Mouse (Mus musculus) myocyte (in vitro differentiated cells): Measurements from ENCODE around the gene Cited2.

Experiments used
- CEBPB ChIP-seq: IDR thresholded peaks from 2 replicates; pipeline ENCODE4 v1.6.1; 2011; ENCODE audit warnings: mild to moderate bottlenecking, moderate library complexity; ENCODE audit not compliant: poor library complexity, insufficient read depth, severe bottlenecking
- E2F4 ChIP-seq: IDR thresholded peaks from one replicate; pipeline ENCODE4 v1.6.1; 2011; ENCODE audit warnings: mild to moderate bottlenecking, control low read depth, moderate library complexity; ENCODE audit not compliant: insufficient read depth
- MAX ChIP-seq: IDR thresholded peaks from one replicate; pipeline ENCODE4 v1.6.1; 2011; ENCODE audit warnings: low read depth, mild to moderate bottlenecking, control low read depth
- MYOD1 ChIP-seq, 3 experiments: IDR thresholded peaks; one replicate each; pipeline ENCODE4 v1.6.1; 2011; ENCODE audit warnings: control low read depth in 2 of 3, low read depth in 2 of 3, mild to moderate bottlenecking in 2 of 3, moderate library complexity in 1 of 3; ENCODE audit not compliant: insufficient read length in 2 of 3, control insufficient read depth in 1 of 3
- MYOG ChIP-seq, 3 experiments: IDR thresholded peaks; one replicate each; pipeline ENCODE4 v1.6.1; 2011; ENCODE audit warnings: control low read depth in 2 of 3, low read depth in 2 of 3, mild to moderate bottlenecking in 2 of 3; ENCODE audit not compliant: insufficient read length in 2 of 3, control insufficient read depth in 1 of 3, insufficient read depth in 1 of 3
- POLR2A ChIP-seq: IDR thresholded peaks from one replicate; pipeline ENCODE4 v1.6.1; 2011; ENCODE audit warnings: low read depth, mild to moderate bottlenecking, control low read depth, moderate library complexity; ENCODE audit not compliant: insufficient read length
- POLR2AphosphoS2 ChIP-seq: IDR thresholded peaks from one replicate; pipeline ENCODE4 v1.6.1; 2011; ENCODE audit warnings: low read depth, control low read depth; ENCODE audit not compliant: insufficient read length
- REST ChIP-seq: IDR thresholded peaks from one replicate; pipeline ENCODE4 v1.6.1; 2011; ENCODE audit warnings: mild to moderate bottlenecking, control low read depth, moderate library complexity; ENCODE audit not compliant: insufficient read depth, insufficient read length
- SRF ChIP-seq: IDR thresholded peaks from one replicate; pipeline ENCODE4 v1.6.1; 2011; ENCODE audit warnings: low read depth; ENCODE audit not compliant: control insufficient read depth, insufficient read length
- TCF12 ChIP-seq: IDR thresholded peaks from one replicate; pipeline ENCODE4 v1.6.1; 2011; ENCODE audit warnings: mild to moderate bottlenecking, control low read depth; ENCODE audit not compliant: poor library complexity, insufficient read depth, severe bottlenecking
- TCF3 ChIP-seq: IDR thresholded peaks from one replicate; pipeline ENCODE4 v1.6.1; 2011; ENCODE audit warnings: low read depth, control low read depth; ENCODE audit not compliant: insufficient read length

GRCm38 (mm10) chr10:17752478-17752877 lies 29.5 kb downstream of the Cited2 start:
- TF ChIP-seq POLR2A (no peak), MAX (no peak), MYOD1 (IDR thresholded peaks at IDR 0.05; ENCODE audit: control insufficient read depth in 1 of 3, insufficient read length in 2 of 3, low read depth in 2 of 3) (no peak), E2F4 (no peak), POLR2AphosphoS2 (no peak), TCF12 (no peak), CEBPB (no peak), MYOG (IDR thresholded peaks at IDR 0.05; ENCODE audit: control insufficient read depth in 1 of 3, insufficient read depth in 1 of 3, insufficient read length in 2 of 3, low read depth in 2 of 3) (no peak), TCF3 (no peak), REST (no peak), SRF (no peak)
